Mouse (Mus musculus) G1E (cell line): ENCODE data around the gene Ndufa11. TPM values are rescaled to one million over a fixed set of nuclear protein-coding genes. Genes with fewer than 3 reads are reported as not detected.

Experiments
- ATAC-seq: 2 replicates; pipeline ENCODE4 v1.8.0; 2016; ENCODE audit warnings: mild to moderate bottlenecking; ENCODE audit not compliant: insufficient number of reproducible peaks, poor library complexity, low FRiP score, severe bottlenecking; ENCODE audit errors: extremely low read depth
- DNase-seq: peaks from one replicate; pipeline ENCODE4 v3.0.0; 2012; ENCODE audit warnings: low spot score
- H3K27me3 ChIP-seq: 2 replicates; pipeline ENCODE4 v1.6.1; 2012; ENCODE audit warnings: mild to moderate bottlenecking, low read length, inconsistent platforms; ENCODE audit not compliant: insufficient read depth
- H3K36me3 ChIP-seq: replicated peaks from 2 replicates; pipeline ENCODE3; 2012; ENCODE audit warnings: mild to moderate bottlenecking, inconsistent platforms
- H3K4me1 ChIP-seq: 2 replicates; pipeline ENCODE4 v1.6.1; 2012; ENCODE audit warnings: low read depth, low read length, inconsistent platforms, mixed read lengths; ENCODE audit not compliant: insufficient read depth
- H3K4me3 ChIP-seq: 2 replicates; pipeline ENCODE4 v1.5.1; 2012; ENCODE audit warnings: low read depth, mild to moderate bottlenecking, inconsistent platforms, low read length, moderate library complexity, mixed read lengths
- H3K9me3 ChIP-seq: replicated peaks from 2 replicates; pipeline ENCODE4 v1.6.1; 2012; ENCODE audit warnings: inconsistent platforms
- CTCF ChIP-seq: IDR thresholded peaks from 2 replicates; pipeline ENCODE4 v1.5.1; 2012; ENCODE audit warnings: low read depth, low read length, inconsistent platforms, mixed read lengths
- GATA1 ChIP-seq: IDR thresholded peaks from 2 replicates; pipeline ENCODE4 v1.6.1; 2012; ENCODE audit warnings: borderline replicate concordance, low read length, inconsistent platforms, mixed read lengths
- GATA2 ChIP-seq: IDR thresholded peaks from 2 replicates; pipeline ENCODE4 v1.6.1; 2012; ENCODE audit warnings: low read depth, low read length, inconsistent platforms, borderline replicate concordance
- POLR2AphosphoS5 ChIP-seq: IDR thresholded peaks from 2 replicates; pipeline ENCODE4 v1.6.1; 2012; ENCODE audit warnings: low read depth, low read length, inconsistent platforms; ENCODE audit not compliant: insufficient replicate concordance
- TAL1 ChIP-seq: conservative IDR thresholded peaks from 2 replicates; pipeline ENCODE4 v1.6.1; 2012; ENCODE audit warnings: low read depth, low read length, inconsistent platforms, mixed read lengths
- polyA plus RNA-seq: library from polyadenylated mRNA; stranded (reverse); fragments of >175 nt; gene quantifications from 2 replicates; pipeline ENCODE4 v1.2.3, GENCODE M21; 2012
- total RNA-seq, 2 experiments: library from RNA; stranded (forward) in 1 of 2; stranded (reverse) in 1 of 2; fragments of 200-1000 nt in 1 of 2; fragments of >200 nt in 1 of 2; fragmentation: Nextera tagmentation in 1 of 2; gene quantifications; 2 replicates each; pipeline ENCODE4 v1.2.3; 2014 to 2017

Ndufa11 gene
- total and polyA plus RNA-seq, 3 experiments, result 74.9 to 319 (median 186) TPM

- TF ChIP-seq CTCF (no peak), TAL1 (no peak), GATA1 (no peak), GATA2 (no peak), POLR2AphosphoS5 (no peak)
- peak overlapping the region; percentile 86; the same call in 1 of the 2 replicates for H3K4me3 ChIP-seq
- H3K9me3 ChIP-seq, result no peaks in the 10 kb centered on the region
- DNase-seq, result no peak
- H3K27me3 ChIP-seq, result no peaks in the 10 kb centered on the region
- ATAC-seq, result no peak
- peaks cover 62% of the 10 kb centered on the region for H3K4me1 ChIP-seq
- H3K36me3 ChIP-seq, result peaks cover 70% of the 10 kb centered on the region
Measured at GRCm38 (mm10) chr17:56715360-56715759, 2.2 kb upstream of the Ndufa11 start.

- H3K4me1 ChIP-seq, result peaks cover 63% of the 10 kb centered on the region
Measured at GRCm38 (mm10) chr17:56715914-56716654, 1.5 kb upstream of the Ndufa11 start.

GRCm38 (mm10) chr17:56716655-56717362, 758 bp upstream of the Ndufa11 start:
- no peaks in the 10 kb centered on the region for H3K27me3 ChIP-seq
- H3K36me3 ChIP-seq, result peaks cover 70% of the 10 kb centered on the region
- DNase-seq (peak; percentile 91), ATAC-seq (peak; percentile 83)
- TF ChIP-seq TAL1 (no peak), POLR2AphosphoS5 (no peak), CTCF (no peak)
- peaks cover 61% of the 10 kb centered on the region for H3K4me1 ChIP-seq
- H3K9me3 ChIP-seq, result no peaks in the 10 kb centered on the region
- peak overlapping the region; percentile 86 for H3K4me3 ChIP-seq

More at GRCm38 (mm10) chr17:56715914-56716654, 1.5 kb upstream of the Ndufa11 start:
- no peaks in the 10 kb centered on the region for H3K9me3 ChIP-seq
- peaks cover 70% of the 10 kb centered on the region for H3K36me3 ChIP-seq
- no peak for TF ChIP-seq TAL1
- TF ChIP-seq POLR2AphosphoS5, result no peak
- TF ChIP-seq GATA1, result no peak
- no peaks in the 10 kb centered on the region for H3K27me3 ChIP-seq
- peak overlapping the region; percentile 86 for H3K4me3 ChIP-seq
- ATAC-seq (no peak), DNase-seq (no peak)

GRCm38 (mm10) chr17:56722441-56722840, 4.9 kb downstream of the Ndufa11 start:
- H3K9me3 ChIP-seq, result no peaks in the 10 kb centered on the region
- peaks cover 36% of the 10 kb centered on the region for H3K4me1 ChIP-seq
- H3K36me3 ChIP-seq, result peaks cover 66% of the 10 kb centered on the region
- H3K4me3 ChIP-seq, result no peak overlapping the region
- TF ChIP-seq TAL1 (no peak), GATA1 (no peak), POLR2AphosphoS5 (no peak), GATA2 (no peak), CTCF (no peak)
- DNase-seq (no peak), ATAC-seq (no peak)
- no peaks in the 10 kb centered on the region for H3K27me3 ChIP-seq

GRCm38 (mm10) chr17:56723419-56724161, 6.0 kb downstream of the Ndufa11 start:
- DNase-seq, result no peak

GRCm38 (mm10) chr17:56727029-56727649, 9.6 kb downstream of the Ndufa11 start:
- DNase-seq (no peak), ATAC-seq (no peak)
- H3K4me3 ChIP-seq, result no peak overlapping the region
- TF ChIP-seq TAL1 (no peak), GATA1 (no peak), GATA2 (no peak), CTCF (no peak), POLR2AphosphoS5 (no peak)
- peaks cover 34% of the 10 kb centered on the region for H3K27me3 ChIP-seq
- peaks cover 32% of the 10 kb centered on the region for H3K36me3 ChIP-seq
- H3K4me1 ChIP-seq, result peaks cover 21% of the 10 kb centered on the region
- H3K9me3 ChIP-seq, result no peaks in the 10 kb centered on the region

More at GRCm38 (mm10) chr17:56723419-56724161, 6.0 kb downstream of the Ndufa11 start:
- H3K36me3 ChIP-seq, result peaks cover 66% of the 10 kb centered on the region
- H3K4me3 ChIP-seq, result no peak overlapping the region
- no peak for ATAC-seq
- H3K4me1 ChIP-seq, result peaks cover 42% of the 10 kb centered on the region
- H3K27me3 ChIP-seq, result 0 out of 2 replicates have a peak, but pooled peaks cover 5% of the 10 kb centered on the region
- no peaks in the 10 kb centered on the region for H3K9me3 ChIP-seq
- TF ChIP-seq POLR2AphosphoS5, result no peak
